In the genomic region with DNA sequence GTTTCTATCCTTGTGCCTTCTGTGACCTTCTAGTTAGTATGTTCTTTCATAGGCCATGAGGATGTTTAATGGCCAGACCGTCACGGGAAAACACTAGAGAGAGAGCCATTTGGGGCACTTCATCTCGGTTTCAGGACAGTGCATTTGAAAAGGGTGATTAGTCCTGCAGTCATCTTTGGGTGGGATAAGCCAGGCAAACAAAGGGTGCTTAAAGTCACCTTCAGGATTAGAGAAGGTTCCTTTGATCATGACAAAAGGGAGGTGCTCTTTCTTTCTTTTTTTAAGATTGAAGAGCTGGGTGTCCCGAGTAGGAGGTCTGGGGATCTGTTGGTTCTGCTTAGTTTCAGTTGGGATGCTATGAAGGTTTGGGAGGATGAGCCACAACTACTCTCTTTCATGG, we compare ENCODE assay signal across 12 mouse cellular contexts.
DNase-seq lines count a peak whose midpoint lies in the region; ATAC-seq and TF ChIP-seq lines count a peak whose summit lies in the region.
"Had no signal": no experiment of that assay in that cellular context is flagged by ENCODE, and none has a peak within 500 bp of the region (broad histone marks: within the 10 kb centered on the region; RNA-seq: fewer than 3 reads in every experiment).

No protein-coding gene starts in this region.

- DNase-seq in heart, adult 2 months = no peak
- no peak for DNase-seq in kidney, postnatal 0 days (ENCODE audit: low spot score)
- DNase-seq in kidney, postnatal 25 days = no peak
- DNase-seq in testis, postnatal 14 days (ENCODE audit: low spot score) = no peak
- DNase-seq: adrenal gland, postnatal 25 days; cerebellum, postnatal 25 days; heart, adult 18-20 months; spleen, adult 18-20 months had no signal

- no peak for TF ChIP-seq EP300 in heart, adult 2 months (IDR thresholded peaks at IDR 0.05; ENCODE audit: insufficient read depth, low read depth, low read length)

- H3K27me3 ChIP-seq in heart, embryonic 12.5 days (replicated peaks) = no peaks in the 10 kb centered on the region
- no peaks in the 10 kb centered on the region for H3K27me3 ChIP-seq in heart, adult 2 months (ENCODE audit: control insufficient read depth, insufficient read depth, low read length)
- H3K27me3 ChIP-seq in kidney, postnatal 0 days (ENCODE audit: insufficient read depth, low read length) = no peaks in the 10 kb centered on the region
- H3K27me3 ChIP-seq in liver, embryonic 15.5 days = no peaks in the 10 kb centered on the region

- WGBS in heart, embryonic 12.5 days = 28% methylated on average over 4 of the region's 4 CpGs
- WGBS in heart, adult 2 months = 65% methylated on average over 4 of the region's 4 CpGs
- 32% methylated on average over 4 of the region's 4 CpGs for WGBS in kidney, postnatal 0 days
- 30% methylated on average over 4 of the region's 4 CpGs for WGBS in liver, embryonic 15.5 days (ENCODE audit: insufficient replicate concordance)

- peak overlapping the region; percentile 88 for H3K27ac ChIP-seq in heart, embryonic 12.5 days (ENCODE audit: poor library complexity, severe bottlenecking)
- H3K27ac ChIP-seq in heart, adult 2 months = no peak overlapping the region
- H3K27ac ChIP-seq in kidney, postnatal 0 days = peak overlapping the region; percentile 57
- peak overlapping the region; percentile 88 for H3K27ac ChIP-seq in liver, embryonic 15.5 days (replicated peaks)

- H3K4me3 ChIP-seq in heart, embryonic 12.5 days = no peak overlapping the region
- H3K4me3 ChIP-seq in heart, adult 2 months = no peak overlapping the region
- H3K4me3 ChIP-seq in kidney, postnatal 0 days (replicated peaks; ENCODE audit: low read depth, low read length) = no peak overlapping the region
- peak overlapping the region; percentile 43 for H3K4me3 ChIP-seq in liver, embryonic 15.5 days (replicated peaks)

- no peak for TF ChIP-seq POLR2A in heart, adult 2 months (IDR thresholded peaks at IDR 0.05; ENCODE audit: insufficient read depth, low read depth, low read length)

- peak overlapping the region; percentile 48 for H3K4me2 ChIP-seq in heart, embryonic 12.5 days
- H3K4me2 ChIP-seq in kidney, postnatal 0 days (ENCODE audit: low read length) = peak overlapping the region; percentile 42
- H3K4me2 ChIP-seq in liver, embryonic 15.5 days = peak overlapping the region; percentile 70

- H3K4me1 ChIP-seq in heart, embryonic 12.5 days (replicated peaks) = peaks cover 73% of the 10 kb centered on the region
- H3K4me1 ChIP-seq in heart, adult 2 months (ENCODE audit: control insufficient read depth, insufficient read depth, low read length) = peaks cover 6% of the 10 kb centered on the region
- H3K4me1 ChIP-seq in kidney, postnatal 0 days (replicated peaks; ENCODE audit: insufficient read depth, low read length) = peaks cover 20% of the 10 kb centered on the region
- peaks cover 61% of the 10 kb centered on the region for H3K4me1 ChIP-seq in liver, embryonic 15.5 days (replicated peaks)

- intact Hi-C loops in heart, adult 2 months (cut with DNase I) = loop anchor here (5.0 kb wide), 1 partner anchor 55 kb away; no protein-coding TSS in a partner anchor

- H3K36me3 ChIP-seq in heart, embryonic 12.5 days = peaks cover 3% of the 10 kb centered on the region; the same call in 1 of the 2 replicates
- no peaks in the 10 kb centered on the region for H3K36me3 ChIP-seq in heart, adult 2 months (ENCODE audit: control insufficient read depth, insufficient read depth, low read length)
- H3K36me3 ChIP-seq in kidney, postnatal 0 days (ENCODE audit: insufficient read depth, low read length) = no peaks in the 10 kb centered on the region
- H3K36me3 ChIP-seq in liver, embryonic 15.5 days (replicated peaks) = no peaks in the 10 kb centered on the region

- H3K79me2 ChIP-seq in heart, adult 2 months (replicated peaks; ENCODE audit: control insufficient read depth, insufficient read depth, low read length) = no peaks in the 10 kb centered on the region

- no peaks in the 10 kb centered on the region for H3K9me3 ChIP-seq in heart, embryonic 12.5 days (replicated peaks)
- H3K9me3 ChIP-seq in kidney, postnatal 0 days (replicated peaks; ENCODE audit: low read length) = no peaks in the 10 kb centered on the region
- H3K9me3 ChIP-seq in liver, embryonic 15.5 days (replicated peaks) = no peaks in the 10 kb centered on the region

- H3K9ac ChIP-seq in heart, embryonic 12.5 days = peak overlapping the region; percentile 35; the same call in 1 of the 2 replicates
- H3K9ac ChIP-seq in heart, adult 2 months (ENCODE audit: low read depth, low read length) = no peak overlapping the region
- no peak overlapping the region for H3K9ac ChIP-seq in kidney, postnatal 0 days (ENCODE audit: low read depth, low read length)
- peak overlapping the region; percentile 41 for H3K9ac ChIP-seq in liver, embryonic 15.5 days

- no peak for TF ChIP-seq CTCF in heart, adult 2 months (IDR thresholded peaks at IDR 0.05)
- no peak for TF ChIP-seq CTCF in kidney, postnatal 0 days (IDR thresholded peaks at IDR 0.05; ENCODE audit: low read depth)

- ATAC-seq in heart, embryonic 12.5 days (ENCODE audit: insufficient number of reproducible peaks, low FRiP score) = no peak
- ATAC-seq in kidney, postnatal 0 days (replicated peaks; ENCODE audit: low FRiP score, low read depth) = no peak
- peak; percentile 8; the same call in 1 of the 2 replicates for ATAC-seq in erythroblast, adult 5-6 weeks (replicated peaks; ENCODE audit: low FRiP score, poor library complexity, severe bottlenecking)
- no peak for ATAC-seq in liver, embryonic 15.5 days (ENCODE audit: insufficient read depth)
- no peak for ATAC-seq in monocyte, adult 5-6 weeks (replicated peaks; ENCODE audit: insufficient number of reproducible peaks, low FRiP score, low TSS enrichment, poor library complexity, severe bottlenecking)

Comparison
In these comparisons a context has a peak if more than half of its experiments do, and no peak if none do; other contexts are left out.
1. H3K9ac ChIP-seq: peak in heart, embryonic 12.5 days (single experiment) and liver, embryonic 15.5 days (single experiment); none in heart, adult 2 months (single experiment) and kidney, postnatal 0 days (single experiment).
2. Peak in every context shown above with its lines, with median percentiles within 50 percentile points of each other: H3K4me2 ChIP-seq.